Comparison of ENCODE assay signal across 8 mouse cellular contexts in genomic region chr16:4585642-4586530, GRCm38 (mm10). TPM values are rescaled to one million over a fixed set of nuclear protein-coding genes. Genes with fewer than 3 reads are reported as not detected.
DNase-seq lines count a peak whose midpoint lies in the region; ATAC-seq and TF ChIP-seq lines count a peak whose summit lies in the region.

No protein-coding gene starts in this region.

- TF ChIP-seq CTCF in CH12.LX (conservative IDR thresholded peaks at IDR 0.05 in 1 of 2, IDR thresholded peaks at IDR 0.05 in 1 of 2; ENCODE audit: low read depth in 2 of 2, low read length in 2 of 2) = no peak

- peak overlapping the region; percentile 72 for H3K9ac ChIP-seq in heart, embryonic 11.5 days (ENCODE audit: low read depth, low read length)
- peak overlapping the region; percentile 62 for H3K9ac ChIP-seq in CH12.LX (ENCODE audit: insufficient read depth, low read depth)
- H3K9ac ChIP-seq in forebrain, embryonic 13.5 days = peak overlapping the region; percentile 67
- H3K9ac ChIP-seq in liver, embryonic 16.5 days (ENCODE audit: low read depth, low read length) = peak overlapping the region; percentile 69

- peak; percentile 13; the same call in 1 of the 2 replicates for ATAC-seq in heart, embryonic 11.5 days (replicated peaks; ENCODE audit: insufficient number of reproducible peaks, low FRiP score, low TSS enrichment)
- peak; percentile 23 for ATAC-seq in forebrain, embryonic 13.5 days
- no peak for ATAC-seq in liver, embryonic 16.5 days (ENCODE audit: low read depth)

- no peak for TF ChIP-seq POLR2A in CH12.LX (IDR thresholded peaks at IDR 0.05; ENCODE audit: low read depth, low read length)

- H3K36me3 ChIP-seq in heart, embryonic 11.5 days (ENCODE audit: control insufficient read depth, insufficient read depth, low read length) = peaks cover 5% of the 10 kb centered on the region
- no peaks in the 10 kb centered on the region for H3K36me3 ChIP-seq in CH12.LX (replicated peaks in 1 of 2; ENCODE audit: control insufficient read depth in 1 of 2, insufficient read depth in 1 of 2, low read length in 1 of 2)
- H3K36me3 ChIP-seq in forebrain, embryonic 13.5 days (ENCODE audit: poor library complexity, severe bottlenecking) = peaks cover 9% of the 10 kb centered on the region
- peaks cover 2% of the 10 kb centered on the region; the same call in 1 of the 2 replicates for H3K36me3 ChIP-seq in liver, embryonic 16.5 days (ENCODE audit: control insufficient read depth, insufficient read depth)

- peak overlapping the region; percentile 95 for H3K27ac ChIP-seq in heart, embryonic 11.5 days (ENCODE audit: low read depth, low read length)
- peak overlapping the region; percentile 7; the same call in 1 of the 2 replicates for H3K27ac ChIP-seq in CH12.LX (ENCODE audit: insufficient read depth, low read depth)
- H3K27ac ChIP-seq in forebrain, embryonic 13.5 days = peak overlapping the region; percentile 73
- peak overlapping the region; percentile 58 for H3K27ac ChIP-seq in liver, embryonic 16.5 days (ENCODE audit: low read length)

- no peak for DNase-seq in heart, postnatal 14 days
- DNase-seq in CH12.LX (ENCODE audit: extremely low read depth) = no peak
- DNase-seq in adrenal gland, postnatal 36 days = no peak
- no peak for DNase-seq in ovary, postnatal 36 days (ENCODE audit: low spot score)
- DNase-seq in embryo, embryonic 11 days = no peak

- in situ Hi-C loops in CH12.LX (cut with MboI; ENCODE audit: low pct_ligation_motif_present, low pct_unique_long_range_greater_than_20kb, low sequenced_read_pairs) = no loop called here

- intact Hi-C loops in heart, postnatal 14 days (cut with DNase I) = no loop called here

- no peak for TF ChIP-seq RAD21 in CH12.LX (IDR thresholded peaks at IDR 0.05; ENCODE audit: low read depth, low read length)

- TF ChIP-seq EP300 in CH12.LX (IDR thresholded peaks at IDR 0.05; ENCODE audit: low read length) = no peak

- H3K4me3 ChIP-seq in heart, embryonic 11.5 days (ENCODE audit: low read depth, low read length) = peak overlapping the region; percentile 43
- peak overlapping the region; percentile 54 to 58 (median 55) for H3K4me3 ChIP-seq in CH12.LX (replicated peaks in 1 of 3; ENCODE audit: low read depth in 2 of 3, low read length in 2 of 3, poor library complexity in 1 of 3)
- peak overlapping the region; percentile 51 for H3K4me3 ChIP-seq in forebrain, embryonic 13.5 days
- H3K4me3 ChIP-seq in liver, embryonic 16.5 days (ENCODE audit: low read depth, low read length) = peak overlapping the region; percentile 69

- peaks cover 20% of the 10 kb centered on the region for H3K4me1 ChIP-seq in heart, embryonic 11.5 days (ENCODE audit: control insufficient read depth, insufficient read depth, low read length)
- H3K4me1 ChIP-seq in CH12.LX (ENCODE audit: control insufficient read depth in 1 of 2, insufficient read depth in 2 of 2) = peaks cover 20 to 43% of the 10 kb centered on the region in 2 experiments
- peaks cover 16% of the 10 kb centered on the region; the same call in 1 of the 2 replicates for H3K4me1 ChIP-seq in forebrain, embryonic 13.5 days
- H3K4me1 ChIP-seq in liver, embryonic 16.5 days (ENCODE audit: control insufficient read depth, low read depth, low read length) = peaks cover 21% of the 10 kb centered on the region

- no peaks in the 10 kb centered on the region for H3K9me3 ChIP-seq in heart, embryonic 11.5 days (replicated peaks; ENCODE audit: control insufficient read depth, low read length)
- no peaks in the 10 kb centered on the region for H3K9me3 ChIP-seq in CH12.LX (replicated peaks; ENCODE audit: low read length)
- H3K9me3 ChIP-seq in forebrain, embryonic 13.5 days (replicated peaks) = no peaks in the 10 kb centered on the region
- no peaks in the 10 kb centered on the region for H3K9me3 ChIP-seq in liver, embryonic 16.5 days (replicated peaks; ENCODE audit: control insufficient read depth, low read length)

- H3K4me2 ChIP-seq in heart, embryonic 11.5 days = peak overlapping the region; percentile 66
- peak overlapping the region; percentile 68 for H3K4me2 ChIP-seq in CH12.LX (ENCODE audit: insufficient read depth, low read depth, poor library complexity, severe bottlenecking)
- peak overlapping the region; percentile 62 for H3K4me2 ChIP-seq in forebrain, embryonic 13.5 days
- H3K4me2 ChIP-seq in liver, embryonic 16.5 days (ENCODE audit: low read depth, low read length) = peak overlapping the region; percentile 96

- no peaks in the 10 kb centered on the region for H3K79me2 ChIP-seq in CH12.LX (replicated peaks; ENCODE audit: control insufficient read depth, extremely low read depth, insufficient read depth, poor library complexity, severe bottlenecking)

- dilution Hi-C loops in CH12.LX (cut with MboI; ENCODE audit: extremely low pct_ligation_motif_present, extremely low pct_unique_long_range_greater_than_20kb, low sequenced_read_pairs) = no loop called here

- WGBS in heart, embryonic 11.5 days (ENCODE audit: insufficient replicate concordance) = 8% methylated on average over 14 of the region's 14 CpGs
- WGBS in forebrain, embryonic 13.5 days = 9% methylated on average over 14 of the region's 14 CpGs
- WGBS in liver, embryonic 16.5 days (ENCODE audit: insufficient replicate concordance) = 5% methylated on average over 14 of the region's 14 CpGs

- H3K27me3 ChIP-seq in heart, embryonic 11.5 days (ENCODE audit: control insufficient read depth, insufficient read depth, low read length) = no peaks in the 10 kb centered on the region
- no peaks in the 10 kb centered on the region for H3K27me3 ChIP-seq in CH12.LX (replicated peaks)
- no peaks in the 10 kb centered on the region for H3K27me3 ChIP-seq in forebrain, embryonic 13.5 days
- no peaks in the 10 kb centered on the region for H3K27me3 ChIP-seq in liver, embryonic 16.5 days (ENCODE audit: control insufficient read depth, insufficient read depth, low read depth, low read length)

TF ChIP-seq in CH12.LX, 34 proteins besides CTCF, POLR2A, EP300 and RAD21 (continues in another document):
- no peak for TF ChIP-seq SMC3 (IDR thresholded peaks at IDR 0.05; ENCODE audit: low read depth, low read length)
- TF ChIP-seq ZMIZ1 (IDR thresholded peaks at IDR 0.05; ENCODE audit: low read depth, low read length) = no peak
- TF ChIP-seq BHLHE40 (IDR thresholded peaks at IDR 0.05; ENCODE audit: low read depth, low read length) = no peak
- no peak for TF ChIP-seq CHD1 (IDR thresholded peaks at IDR 0.05; ENCODE audit: low read depth, low read length)
- no peak for TF ChIP-seq JUN (IDR thresholded peaks at IDR 0.05; ENCODE audit: insufficient read depth, low read depth, low read length)
- no peak for TF ChIP-seq MAFK (IDR thresholded peaks at IDR 0.05; ENCODE audit: insufficient replicate concordance, low read length)
- TF ChIP-seq MXI1 (IDR thresholded peaks at IDR 0.05; ENCODE audit: low read depth, low read length) = no peak

RNA-seq across cellular contexts. Expression of gene Glis2, which starts 8.6 kb away (rescaled TPM):
- polyA plus RNA-seq in heart, embryonic 11.5 days (2014; fragmentation: Nextera tagmentation; extraction: Ambion mirVana) = 19.3 and 23.3 TPM in 2 replicates
- 10 to 100 TPM; 20.8 to 23.0 TPM for total RNA-seq in heart, postnatal 14 days (2021)
- 2.1 and 2.5 TPM in 2 replicates for total RNA-seq in CH12.LX (2012; rRNA removed)
- 0.39 and 0.59 TPM in 2 replicates for total RNA-seq in CH12.LX (2014; rRNA removed)
- polyA plus RNA-seq in CH12.LX (2012; ENCODE audit: insufficient read length, low read depth) = 3.2 and 3.3 TPM in 2 replicates
- polyA plus RNA-seq in forebrain, embryonic 13.5 days (2015; fragmentation: Nextera tagmentation; extraction: Ambion mirVana) = 16.7 and 19.4 TPM in 2 replicates
- polyA plus RNA-seq in liver, embryonic 16.5 days (2015; fragmentation: Nextera tagmentation; extraction: Ambion mirVana) = 2.1 and 2.5 TPM in 2 replicates
- 10 to 100 TPM; 19.9 to 20.1 TPM for total RNA-seq in adrenal gland, postnatal 36 days (2021)

RNA-seq across cellular contexts. Expression of gene Tfap4, which starts 26.2 kb away (rescaled TPM):
- 7.3 and 9.4 TPM in 2 replicates for polyA plus RNA-seq in heart, embryonic 11.5 days (2014; fragmentation: Nextera tagmentation; extraction: Ambion mirVana)
- total RNA-seq in heart, postnatal 14 days (2021) = 1 to 10 TPM; 3.0 to 3.1 TPM
- total RNA-seq in CH12.LX (2012; rRNA removed) = 23.5 and 27.5 TPM in 2 replicates
- total RNA-seq in CH12.LX (2014; rRNA removed) = 24.0 and 25.0 TPM in 2 replicates
- 43.3 and 46.6 TPM in 2 replicates for polyA plus RNA-seq in CH12.LX (2012; ENCODE audit: insufficient read length, low read depth)
- polyA plus RNA-seq in forebrain, embryonic 13.5 days (2015; fragmentation: Nextera tagmentation; extraction: Ambion mirVana) = 15.7 and 17.3 TPM in 2 replicates
- 4.7 and 4.8 TPM in 2 replicates for polyA plus RNA-seq in liver, embryonic 16.5 days (2015; fragmentation: Nextera tagmentation; extraction: Ambion mirVana)
- 1 to 10 TPM; 3.2 to 7.9 TPM for total RNA-seq in adrenal gland, postnatal 36 days (2021)

RNA-seq across cellular contexts. Expression of gene Pam16, which starts 38.9 kb away (rescaled TPM):
- polyA plus RNA-seq in heart, embryonic 11.5 days (2014; fragmentation: Nextera tagmentation; extraction: Ambion mirVana) = 119 and 134 TPM in 2 replicates
- 100 to 1,000 TPM; 119 to 137 TPM for total RNA-seq in heart, postnatal 14 days (2021)
- total RNA-seq in CH12.LX (2012; rRNA removed) = 152 and 158 TPM in 2 replicates
- 93.3 and 103 TPM in 2 replicates for total RNA-seq in CH12.LX (2014; rRNA removed)
- 11.6 and 38.2 TPM in 2 replicates for polyA plus RNA-seq in CH12.LX (2012; ENCODE audit: insufficient read length, low read depth)
- 142 and 149 TPM in 2 replicates for polyA plus RNA-seq in forebrain, embryonic 13.5 days (2015; fragmentation: Nextera tagmentation; extraction: Ambion mirVana)
- 50.8 and 54.5 TPM in 2 replicates for polyA plus RNA-seq in liver, embryonic 16.5 days (2015; fragmentation: Nextera tagmentation; extraction: Ambion mirVana)
- total RNA-seq in adrenal gland, postnatal 36 days (2021) = 100 to 1,000 TPM in 1 of 2 experiments, 10 to 100 TPM in 1; 95.3 to 109 TPM

RNA-seq across cellular contexts. Expression of gene Srl, which starts 44.3 kb away (rescaled TPM):
- 147 and 191 TPM in 2 replicates for polyA plus RNA-seq in heart, embryonic 11.5 days (2014; fragmentation: Nextera tagmentation; extraction: Ambion mirVana)
- total RNA-seq in heart, postnatal 14 days (2021) = 1,000 to 10,000 TPM; 1,039 to 1,112 TPM
- 44.6 and 60.3 TPM in 2 replicates for total RNA-seq in CH12.LX (2012; rRNA removed)
- total RNA-seq in CH12.LX (2014; rRNA removed) = 62.7 and 88.8 TPM in 2 replicates
- polyA plus RNA-seq in CH12.LX (2012; ENCODE audit: insufficient read length, low read depth) = 71.3 and 77.9 TPM in 2 replicates
- 25.2 and 30.2 TPM in 2 replicates for polyA plus RNA-seq in forebrain, embryonic 13.5 days (2015; fragmentation: Nextera tagmentation; extraction: Ambion mirVana)
- 2.9 and 4.4 TPM in 2 replicates for polyA plus RNA-seq in liver, embryonic 16.5 days (2015; fragmentation: Nextera tagmentation; extraction: Ambion mirVana)
- total RNA-seq in adrenal gland, postnatal 36 days (2021) = 1 to 10 TPM; 6.7 to 8.2 TPM

RNA-seq across cellular contexts. Expression of gene Vasn, which starts 53.9 kb away (rescaled TPM):
- 9.5 and 10.6 TPM in 2 replicates for polyA plus RNA-seq in heart, embryonic 11.5 days (2014; fragmentation: Nextera tagmentation; extraction: Ambion mirVana)
- 10 to 100 TPM; 12.1 to 14.7 TPM for total RNA-seq in heart, postnatal 14 days (2021)
- total RNA-seq in CH12.LX (2012; rRNA removed) (1.4 and 2.0 TPM in 2 replicates), CH12.LX (2014; rRNA removed) (2.2 TPM in 2 replicates)
- polyA plus RNA-seq in CH12.LX (2012; ENCODE audit: insufficient read length, low read depth) = 4.1 and 5.0 TPM in 2 replicates
- 2.3 and 2.7 TPM in 2 replicates for polyA plus RNA-seq in forebrain, embryonic 13.5 days (2015; fragmentation: Nextera tagmentation; extraction: Ambion mirVana)
- 2.0 and 3.0 TPM in 2 replicates for polyA plus RNA-seq in liver, embryonic 16.5 days (2015; fragmentation: Nextera tagmentation; extraction: Ambion mirVana)
- 10 to 100 TPM in 1 of 2 experiments, 1 to 10 TPM in 1; 8.9 to 15.1 TPM for total RNA-seq in adrenal gland, postnatal 36 days (2021)

Comparison
In these comparisons a context has a peak if more than half of its experiments do, and no peak if none do; other contexts are left out.
1. H3K27ac ChIP-seq: peak in every context shown above with its lines; median percentile 95 in heart, embryonic 11.5 days; 73 in forebrain, embryonic 13.5 days; 58 in liver, embryonic 16.5 days; 7 in CH12.LX.